Mouse (Mus musculus) neural tube, embryonic 15.5 days (tissue): ENCODE measurements around the gene Abt1. TPM values are rescaled to one million over a fixed set of nuclear protein-coding genes. Genes with fewer than 3 reads are reported as not detected.

Experiments
- ATAC-seq: fragments of 200-750 bp; cut with Nextera tagmentation; 2 replicates; pipeline ENCODE4 v1.8.0; 2017; ENCODE audit warnings: mild to moderate bottlenecking, moderate TSS enrichment, moderate library complexity; ENCODE audit not compliant: low FRiP score
- H3K27ac ChIP-seq: fragments of 300-500 bp; sonication (generic); replicated peaks from 2 replicates; pipeline ENCODE4 v1.5.1; 2015; ENCODE audit warnings: mild to moderate bottlenecking, inconsistent platforms
- H3K27me3 ChIP-seq: fragments of 300-500 bp; sonication (generic); replicated peaks from 2 replicates; pipeline ENCODE4 v1.6.1; 2015; ENCODE audit warnings: inconsistent platforms
- H3K36me3 ChIP-seq: fragments of 300-500 bp; sonication (generic); 2 replicates; pipeline ENCODE4 v1.6.1; 2015; ENCODE audit warnings: inconsistent platforms
- H3K4me1 ChIP-seq: fragments of 300-500 bp; sonication (generic); 2 replicates; pipeline ENCODE4 v1.6.1; 2015; ENCODE audit warnings: inconsistent platforms
- H3K4me2 ChIP-seq: fragments of 300-500 bp; sonication (generic); 2 replicates; pipeline ENCODE4 v1.6.1; 2015; ENCODE audit warnings: inconsistent platforms, mild to moderate bottlenecking, moderate library complexity
- H3K4me3 ChIP-seq: fragments of 300-500 bp; sonication (generic); replicated peaks from 2 replicates; pipeline ENCODE4 v1.5.1; 2015; ENCODE audit warnings: mild to moderate bottlenecking, inconsistent platforms
- H3K9ac ChIP-seq: fragments of 300-500 bp; sonication (generic); replicated peaks from 2 replicates; pipeline ENCODE4 v1.6.1; 2015; ENCODE audit warnings: mild to moderate bottlenecking, inconsistent platforms
- H3K9me3 ChIP-seq: fragments of 300-500 bp; sonication (generic); replicated peaks from 2 replicates; pipeline ENCODE4 v1.6.1; 2016; ENCODE audit warnings: inconsistent platforms
- WGBS: fragments of 180-500 bp; shearing (Covaris S2); methylation state at CpG from one replicate; pipeline ENCODE4 v1.1.7; 2015; ENCODE audit warnings: mixed read lengths; 5-methylcytosine and 5-hydroxymethylcytosine counted together
- polyA plus RNA-seq: library from polyadenylated mRNA; unstranded; fragments of >200 nt; fragmentation: Nextera tagmentation; extraction: Ambion mirVana; gene quantifications from 2 replicates; pipeline ENCODE4 v1.2.1, GENCODE M21; 2015

The Abt1 gene
- 9.3 and 10.3 TPM in 2 replicates for polyA plus RNA-seq

DNA sequence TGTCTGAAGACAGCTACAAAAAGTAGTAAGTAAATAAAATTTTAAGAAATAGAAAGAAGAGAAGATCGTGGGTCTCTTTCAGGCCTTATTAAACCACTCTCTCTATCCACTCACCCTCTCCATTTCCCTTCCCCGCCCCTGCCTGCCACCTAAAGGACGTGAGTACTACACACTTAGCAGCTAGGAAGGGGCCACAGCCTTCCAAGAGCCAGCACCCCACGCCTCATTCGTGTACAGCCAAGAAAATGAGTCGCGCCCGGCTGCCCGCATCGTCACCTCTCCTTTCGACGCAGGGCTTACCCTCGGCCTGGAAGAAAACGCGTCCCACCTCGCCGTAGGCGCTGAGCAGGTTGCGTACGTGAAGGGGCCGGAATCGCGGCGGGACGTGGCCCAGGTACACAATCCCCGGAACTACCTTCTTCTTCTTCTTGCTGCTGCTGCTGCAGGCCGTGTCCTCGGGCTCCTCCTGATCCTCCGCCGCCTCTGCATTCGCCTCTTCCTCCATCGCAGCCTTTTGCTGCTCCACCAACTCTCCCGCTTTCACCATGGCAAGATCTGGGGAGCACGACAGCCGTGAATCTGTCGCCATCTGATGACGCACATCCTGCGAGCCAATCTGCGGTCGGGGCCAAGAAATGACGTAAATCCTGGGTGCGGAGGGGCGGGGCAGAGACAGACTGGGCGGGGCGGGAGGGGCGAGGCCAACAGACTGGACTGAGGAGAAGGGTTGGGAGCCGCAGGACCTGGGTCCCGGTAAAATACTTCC is at the start of gene Abt1:
Abt1 (minus strand) TSS at position 581 of the 766 bp plus-strand sequence.
- Histone ChIP-seq H3K27ac (peak within 1 kb of the TSS; percentile 79), H3K9me3 (no peaks in the 10 kb centered on the region), H3K4me1 (peaks cover 37% of the 10 kb centered on the region), H3K27me3 (no peaks in the 10 kb centered on the region), H3K4me2 (peak within 1 kb of the TSS; percentile 83), H3K9ac (peak within 1 kb of the TSS; percentile 64), H3K4me3 (peak within 1 kb of the TSS; percentile 72), H3K36me3 (peaks cover 34% of the 10 kb centered on the region)
- peak; percentile 90 for ATAC-seq
- 1% methylated on average over 48 of the region's 48 CpGs for WGBS

- no peak for ATAC-seq
- Histone ChIP-seq H3K36me3 (no peaks in the 10 kb centered on the region), H3K27ac (no peak overlapping the region), H3K27me3 (0 out of 2 replicates have a peak, but pooled peaks cover 7% of the 10 kb centered on the region), H3K4me1 (peaks cover 18% of the 10 kb centered on the region), H3K4me3 (no peak overlapping the region), H3K4me2 (no peak overlapping the region), H3K9me3 (no peaks in the 10 kb centered on the region), H3K9ac (no peak overlapping the region)
- WGBS, result 2% methylated on average over 9 of the region's 9 CpGs
Observed at GRCm38 (mm10) chr13:23466911-23467310, 43.2 kb upstream of the Abt1 start.

DNA sequence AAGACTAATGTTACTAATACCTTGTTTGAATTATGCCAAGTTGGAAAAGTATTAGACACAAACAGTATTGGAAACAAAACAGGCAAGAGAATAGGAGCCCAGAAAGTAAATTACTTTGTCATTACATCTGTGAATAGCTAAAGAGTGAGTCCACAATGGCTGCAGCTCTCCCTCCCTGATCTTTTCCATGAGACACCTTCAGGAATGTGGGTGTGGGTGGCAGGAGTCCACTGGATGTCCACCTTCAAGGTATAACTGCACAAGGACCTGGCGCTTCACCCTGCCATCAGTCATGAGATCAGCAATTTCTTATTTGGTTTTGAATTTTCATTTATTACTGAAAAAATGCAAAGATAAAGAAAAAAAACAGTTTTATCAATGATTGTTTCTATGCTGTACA is 42.6 kb upstream of the Abt1 start:
- no peak for ATAC-seq
- Histone ChIP-seq H3K4me2 (peak overlapping the region; percentile 83), H3K9ac (no peak overlapping the region), H3K4me1 (peaks cover 18% of the 10 kb centered on the region), H3K27ac (no peak overlapping the region), H3K27me3 (peaks cover 10% of the 10 kb centered on the region), H3K4me3 (no peak overlapping the region), H3K36me3 (no peaks in the 10 kb centered on the region), H3K9me3 (no peaks in the 10 kb centered on the region)
- WGBS, result 51% methylated on average over 1 of the region's 1 CpGs

DNA sequence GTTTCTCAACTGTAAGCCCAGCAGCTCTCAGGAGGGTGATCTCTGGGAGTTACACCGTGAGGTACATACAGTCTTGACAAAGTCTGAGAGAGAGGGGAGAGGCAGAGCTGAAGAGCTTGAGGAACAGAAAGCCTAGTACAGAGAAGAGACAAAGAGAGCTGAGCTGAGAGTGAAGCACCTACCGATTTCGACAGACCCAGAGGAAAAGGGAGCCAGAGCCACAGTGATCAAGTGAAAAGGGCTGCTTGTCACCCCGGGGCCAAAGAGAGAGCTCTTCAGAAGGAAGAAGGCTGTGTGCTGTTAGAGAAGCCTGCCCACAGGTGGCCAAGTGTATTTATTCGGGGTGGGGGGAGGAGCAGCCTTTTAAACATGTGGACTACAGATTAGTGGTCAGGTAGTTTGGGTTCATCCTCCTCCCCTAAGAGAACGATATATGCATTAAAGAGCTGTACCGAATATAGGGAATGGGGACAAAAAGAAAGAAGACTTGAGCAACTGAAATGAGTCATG is 42.0 kb upstream of the Abt1 start, which contains the start of gene Btn1a1:
Btn1a1 (minus strand) TSS at position 302 of the 510 bp plus-strand sequence.
- peaks cover 10% of the 10 kb centered on the region for H3K27me3 ChIP-seq
- WGBS, result 1% methylated on average over 7 of the region's 7 CpGs
- H3K4me1 ChIP-seq, result peaks cover 18% of the 10 kb centered on the region
- peak within 1 kb of the TSS; percentile 64 for H3K4me3 ChIP-seq
- H3K36me3 ChIP-seq, result no peaks in the 10 kb centered on the region
- no peaks in the 10 kb centered on the region for H3K9me3 ChIP-seq
- no peak within 1 kb of the TSS for H3K27ac ChIP-seq
- H3K4me2 ChIP-seq, result peak within 1 kb of the TSS; percentile 83
- peak within 1 kb of the TSS; percentile 60 for H3K9ac ChIP-seq
- no peak for ATAC-seq

GRCm38 (mm10) chr13:23464841-23465366 is 41.2 kb upstream of the Abt1 start:
- no peaks in the 10 kb centered on the region for H3K9me3 ChIP-seq
- H3K9ac ChIP-seq, result peak overlapping the region; percentile 60
- peak overlapping the region; percentile 64 for H3K4me3 ChIP-seq
- H3K4me1 ChIP-seq, result peaks cover 18% of the 10 kb centered on the region
- H3K27me3 ChIP-seq, result peaks cover 10% of the 10 kb centered on the region
- H3K4me2 ChIP-seq, result peak overlapping the region; percentile 83
- H3K36me3 ChIP-seq, result no peaks in the 10 kb centered on the region
- H3K27ac ChIP-seq, result no peak overlapping the region
- no peak for ATAC-seq
- 6% methylated on average over 11 of the region's 11 CpGs for WGBS

DNA sequence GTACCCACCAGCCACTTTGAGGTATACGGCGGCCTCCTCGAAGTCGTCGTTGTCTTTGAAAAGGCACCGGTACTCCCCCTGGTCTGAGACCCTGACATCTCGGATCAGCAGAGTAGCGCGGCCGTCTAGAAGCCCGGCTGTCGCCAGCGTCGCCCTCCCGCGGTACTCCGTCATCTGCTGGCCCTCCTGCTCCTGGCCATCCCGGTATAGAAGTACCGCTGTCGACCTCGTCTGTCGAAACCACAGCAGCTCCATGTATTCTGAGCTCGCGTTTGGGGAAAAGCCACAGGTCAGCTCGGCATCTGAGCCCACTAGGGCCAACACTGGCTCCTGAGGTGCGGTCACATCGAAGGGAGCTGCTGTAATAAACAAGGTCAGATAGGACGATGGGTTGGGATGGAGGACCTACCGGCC is 40.6 kb upstream of the Abt1 start:
- H3K4me1 ChIP-seq, result peaks cover 18% of the 10 kb centered on the region
- peaks cover 10% of the 10 kb centered on the region for H3K27me3 ChIP-seq
- no peak overlapping the region for H3K27ac ChIP-seq
- H3K4me3 ChIP-seq, result peak overlapping the region; percentile 64
- H3K36me3 ChIP-seq, result no peaks in the 10 kb centered on the region
- ATAC-seq, result peak; percentile 57; the same call in 1 of the 2 replicates
- WGBS, result under 1% methylated on average over 29 of the region's 29 CpGs
- no peaks in the 10 kb centered on the region for H3K9me3 ChIP-seq
- H3K9ac ChIP-seq, result peak overlapping the region; percentile 60
- peak overlapping the region; percentile 83 for H3K4me2 ChIP-seq

DNA sequence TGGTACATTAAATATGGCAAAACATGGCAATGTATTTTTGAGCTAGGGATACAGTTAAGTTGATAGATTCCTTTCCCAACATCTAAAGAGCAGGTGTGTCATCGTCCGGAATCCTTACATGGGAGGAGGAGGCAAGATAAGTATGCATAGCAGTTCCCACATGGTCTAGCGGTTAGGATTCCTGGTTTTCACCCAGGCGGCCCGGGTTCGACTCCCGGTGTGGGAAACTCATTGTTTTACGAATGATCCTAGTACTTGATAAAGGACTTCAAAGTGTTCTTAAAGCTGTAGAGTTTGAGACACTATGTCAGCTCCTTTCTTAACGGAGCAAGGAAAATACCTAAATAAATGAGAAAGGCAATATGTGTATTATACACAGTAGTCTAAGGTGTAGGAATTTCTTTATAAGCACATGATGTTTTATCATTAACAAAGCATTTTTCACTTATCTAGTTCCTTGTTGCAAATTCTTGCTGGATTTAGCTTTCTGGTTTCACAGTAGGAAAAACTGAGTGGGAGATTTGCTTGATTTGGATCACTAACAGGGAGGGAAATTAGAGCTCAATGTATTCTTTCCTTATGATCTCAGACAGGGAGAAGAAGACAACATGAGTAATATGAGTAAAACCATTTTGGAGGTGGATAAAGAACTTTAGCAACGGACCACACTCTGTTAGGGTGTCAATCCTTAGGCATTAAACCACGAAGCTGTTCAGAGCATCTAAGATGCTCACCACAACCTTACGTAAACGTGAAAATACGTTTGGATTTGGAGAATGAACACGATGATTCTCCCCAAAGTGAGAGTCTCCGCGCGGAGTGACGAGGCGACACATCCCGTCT is 39.9 kb upstream of the Abt1 start:
- 1% methylated on average over 21 of the region's 21 CpGs for WGBS
- Histone ChIP-seq H3K27me3 (peaks cover 10% of the 10 kb centered on the region), H3K9me3 (no peaks in the 10 kb centered on the region), H3K4me3 (peak overlapping the region; percentile 64), H3K4me2 (peak overlapping the region; percentile 83), H3K9ac (peak overlapping the region; percentile 60), H3K4me1 (peaks cover 18% of the 10 kb centered on the region), H3K27ac (no peak overlapping the region), H3K36me3 (no peaks in the 10 kb centered on the region)
- peak; percentile 83 for ATAC-seq

- H3K4me1 ChIP-seq, result peaks cover 18% of the 10 kb centered on the region
- no peaks in the 10 kb centered on the region for H3K9me3 ChIP-seq
- H3K4me3 ChIP-seq, result no peak overlapping the region
- no peaks in the 10 kb centered on the region for H3K36me3 ChIP-seq
- peaks cover 10% of the 10 kb centered on the region for H3K27me3 ChIP-seq
- no peak overlapping the region for H3K27ac ChIP-seq
- H3K9ac ChIP-seq, result no peak overlapping the region
- ATAC-seq, result no peak
- no peak overlapping the region for H3K4me2 ChIP-seq
Observed at GRCm38 (mm10) chr13:23462669-23463068, 39.0 kb upstream of the Abt1 start.

DNA sequence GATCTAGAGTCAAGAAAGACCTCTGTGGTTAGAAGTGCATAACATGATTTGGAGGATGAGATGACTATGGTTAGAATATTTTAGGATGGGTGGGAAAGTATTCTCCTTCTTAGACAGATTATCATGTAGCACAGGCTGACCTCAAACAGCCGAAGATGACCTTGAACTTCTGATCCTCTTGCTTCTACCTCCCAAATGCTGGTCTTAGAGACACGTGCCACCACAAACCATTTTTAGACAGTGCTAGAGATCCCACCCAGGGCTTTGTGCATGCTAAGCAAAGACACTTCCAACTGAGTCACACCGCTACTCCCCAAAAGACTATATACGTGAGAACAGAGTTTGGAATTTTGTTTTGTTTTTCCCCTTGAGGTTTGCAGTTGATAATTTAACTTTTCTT is 38.4 kb upstream of the Abt1 start:
- WGBS, result 86% methylated on average over 4 of the region's 4 CpGs
- no peak overlapping the region for H3K27ac ChIP-seq
- ATAC-seq, result no peak
- peaks cover 10% of the 10 kb centered on the region for H3K27me3 ChIP-seq
- H3K4me1 ChIP-seq, result peaks cover 18% of the 10 kb centered on the region
- no peaks in the 10 kb centered on the region for H3K36me3 ChIP-seq
- H3K4me3 ChIP-seq, result no peak overlapping the region
- H3K4me2 ChIP-seq, result no peak overlapping the region
- H3K9me3 ChIP-seq, result no peaks in the 10 kb centered on the region
- no peak overlapping the region for H3K9ac ChIP-seq

- WGBS, result 25% methylated on average over 15 of the region's 15 CpGs
- H3K27ac ChIP-seq, result no peak overlapping the region
- H3K4me1 ChIP-seq, result peaks cover 2% of the 10 kb centered on the region
- H3K4me3 ChIP-seq, result no peak overlapping the region
- H3K4me2 ChIP-seq, result peak overlapping the region; percentile 9; the same call in 1 of the 2 replicates
- H3K9ac ChIP-seq, result no peak overlapping the region
- H3K9me3 ChIP-seq, result no peaks in the 10 kb centered on the region
- no peaks in the 10 kb centered on the region for H3K36me3 ChIP-seq
- H3K27me3 ChIP-seq, result peaks cover 3% of the 10 kb centered on the region
- ATAC-seq, result no peak
Observed at GRCm38 (mm10) chr13:23459264-23459846, 35.7 kb upstream of the Abt1 start.

GRCm38 (mm10) chr13:23453926-23454325 is 30.3 kb upstream of the Abt1 start:
- peak overlapping the region; percentile 60 for H3K4me2 ChIP-seq
- peak overlapping the region; percentile 60 for H3K9ac ChIP-seq
- H3K9me3 ChIP-seq, result no peaks in the 10 kb centered on the region
- H3K36me3 ChIP-seq, result no peaks in the 10 kb centered on the region
- H3K27me3 ChIP-seq, result no peaks in the 10 kb centered on the region
- ATAC-seq, result no peak
- peaks cover 8% of the 10 kb centered on the region for H3K4me1 ChIP-seq
- WGBS, result 2% methylated on average over 9 of the region's 9 CpGs
- H3K4me3 ChIP-seq, result peak overlapping the region; percentile 69
- H3K27ac ChIP-seq, result peak overlapping the region; percentile 80
